Mouse (Mus musculus): ENCODE measurements around the gene Mov10. TPM values are rescaled to one million over a fixed set of nuclear protein-coding genes. Genes with fewer than 3 reads are reported as not detected.
A peak's percentile ranks its signal among the peaks of the same experiment; 100 is the strongest.

Mov10 gene
- polyA plus RNA-seq, 1 experiment from 2014 or later = 94.5 TPM

DNA sequence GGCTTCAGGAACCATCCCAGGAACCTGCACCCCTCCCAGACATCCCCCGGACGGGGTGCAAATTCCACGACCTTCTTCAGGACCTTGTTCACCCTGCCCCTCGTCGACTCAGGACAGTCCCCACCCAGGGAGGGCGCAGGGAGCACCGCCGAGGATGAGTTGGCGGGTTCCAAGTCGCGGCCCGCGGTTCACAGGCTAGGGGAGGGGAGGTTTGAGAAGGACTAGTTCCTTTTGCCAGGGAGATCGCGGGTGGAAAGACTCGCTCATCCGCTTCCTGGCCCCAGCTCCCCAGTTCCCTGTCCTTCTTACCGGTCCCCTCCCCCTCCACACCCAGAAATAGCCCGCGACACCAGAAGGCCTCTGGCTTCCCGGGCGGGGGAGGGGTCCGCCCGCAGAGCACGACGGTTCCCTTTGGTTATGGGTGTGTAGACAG lies 36.9 kb downstream of the Mov10 start, which contains the start of gene Fam19a3:
Gene Fam19a3 (minus strand): TSS at position 370 of the 433 bp plus-strand sequence.
- H3K4me3 ChIP-seq (ENCODE audit: low read depth, low read length) = peak within 1 kb of the TSS; percentile 48
- H3K4me2 ChIP-seq (ENCODE audit: low read length) = peak within 1 kb of the TSS; percentile 97
- no peak within 1 kb of the TSS for H3K27ac ChIP-seq (ENCODE audit: low read depth)
- peak; percentile 16; the same call in 1 of the 2 replicates for ATAC-seq (replicated peaks; ENCODE audit: low FRiP score, low TSS enrichment, low read depth)
- peak within 1 kb of the TSS; percentile 32 for H3K9ac ChIP-seq (ENCODE audit: low read length)
- DNase-seq (ENCODE audit: low spot score) = peak; percentile 71
- WGBS = under 1% methylated on average over 26 of the region's 26 CpGs
- H3K27me3 ChIP-seq (replicated peaks; ENCODE audit: control insufficient read depth, insufficient read depth, low read length) = peaks cover 72% of the 10 kb centered on the region
- peaks cover 19% of the 10 kb centered on the region; the same call in 1 of the 2 replicates for H3K4me1 ChIP-seq (replicated peaks; ENCODE audit: control insufficient read depth, insufficient read depth, low read length)
- no peaks in the 10 kb centered on the region for H3K36me3 ChIP-seq (ENCODE audit: control insufficient read depth, insufficient read depth, low read length)
- no peaks in the 10 kb centered on the region for H3K9me3 ChIP-seq (ENCODE audit: control insufficient read depth, low read length)

GRCm38 (mm10) chr3:104780561-104781420 lies 37.6 kb downstream of the Mov10 start, which contains the start of gene Ppm1j:
Ppm1j (plus strand) TSS chr3:104781056.
- Histone ChIP-seq H3K4me1 (replicated peaks; ENCODE audit: control insufficient read depth, insufficient read depth, low read length) (peaks cover 19% of the 10 kb centered on the region; the same call in 1 of the 2 replicates), H3K9me3 (ENCODE audit: control insufficient read depth, low read length) (no peaks in the 10 kb centered on the region), H3K36me3 (ENCODE audit: control insufficient read depth, insufficient read depth, low read length) (no peaks in the 10 kb centered on the region), H3K27me3 (replicated peaks; ENCODE audit: control insufficient read depth, insufficient read depth, low read length) (peaks cover 79% of the 10 kb centered on the region), H3K4me2 (ENCODE audit: low read length) (peak within 1 kb of the TSS; percentile 97), H3K27ac (ENCODE audit: low read depth) (no peak within 1 kb of the TSS), H3K4me3 (ENCODE audit: low read depth, low read length) (peak within 1 kb of the TSS; percentile 48), H3K9ac (ENCODE audit: low read length) (peak within 1 kb of the TSS; percentile 32)
- peak; percentile 90 for DNase-seq (ENCODE audit: low spot score)
- ATAC-seq (replicated peaks; ENCODE audit: low FRiP score, low TSS enrichment, low read depth) = peak; percentile 80
- WGBS = 1% methylated on average over 54 of the region's 56 CpGs

DNA sequence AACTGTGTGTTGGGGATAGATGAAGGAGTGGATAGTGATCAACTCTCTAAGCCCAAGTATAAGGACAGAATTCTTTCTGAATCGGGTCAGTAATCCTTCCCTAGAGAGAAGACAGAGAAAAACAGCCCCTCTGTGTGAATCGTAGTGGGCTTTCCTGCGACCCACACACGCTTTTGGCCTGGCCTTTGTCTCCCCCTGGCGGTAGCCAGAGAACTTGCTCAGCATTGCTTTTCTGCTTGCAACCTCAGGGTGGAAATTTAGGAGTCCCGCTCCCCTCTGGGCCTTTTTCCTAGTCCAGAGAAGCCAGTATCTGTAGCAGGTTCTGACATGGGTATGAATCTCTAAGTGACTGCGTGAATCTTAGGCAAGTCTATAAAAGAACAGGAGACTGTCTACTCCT lies 38.4 kb downstream of the Mov10 start:
- Histone ChIP-seq H3K4me1 (replicated peaks; ENCODE audit: control insufficient read depth, insufficient read depth, low read length) (peaks cover 19% of the 10 kb centered on the region; the same call in 1 of the 2 replicates), H3K9ac (ENCODE audit: low read length) (no peak overlapping the region), H3K27me3 (replicated peaks; ENCODE audit: control insufficient read depth, insufficient read depth, low read length) (peaks cover 82% of the 10 kb centered on the region), H3K9me3 (ENCODE audit: control insufficient read depth, low read length) (no peaks in the 10 kb centered on the region), H3K4me2 (ENCODE audit: low read length) (no peak overlapping the region), H3K4me3 (ENCODE audit: low read depth, low read length) (no peak overlapping the region), H3K27ac (ENCODE audit: low read depth) (no peak overlapping the region), H3K36me3 (ENCODE audit: control insufficient read depth, insufficient read depth, low read length) (no peaks in the 10 kb centered on the region)
- peak; percentile 87 for DNase-seq (ENCODE audit: low spot score)
- no peak for ATAC-seq (replicated peaks; ENCODE audit: low FRiP score, low TSS enrichment, low read depth)
- WGBS = 1% methylated on average over 7 of the region's 7 CpGs

GRCm38 (mm10) chr3:104777342-104777741 lies 41.0 kb downstream of the Mov10 start:
- peak overlapping the region; percentile 31 for H3K9ac ChIP-seq (ENCODE audit: low read length)
- DNase-seq (ENCODE audit: low spot score) (peak; percentile 75), ATAC-seq (replicated peaks; ENCODE audit: low FRiP score, low TSS enrichment, low read depth) (no peak)
- peak overlapping the region; percentile 54 for H3K4me2 ChIP-seq (ENCODE audit: low read length)
- H3K27me3 ChIP-seq (replicated peaks; ENCODE audit: control insufficient read depth, insufficient read depth, low read length) = peaks cover 65% of the 10 kb centered on the region
- H3K4me3 ChIP-seq (ENCODE audit: low read depth, low read length) = peak overlapping the region; percentile 31
- no peaks in the 10 kb centered on the region for H3K9me3 ChIP-seq (ENCODE audit: control insufficient read depth, low read length)
- no peak overlapping the region for H3K27ac ChIP-seq (ENCODE audit: low read depth)
- H3K36me3 ChIP-seq (ENCODE audit: control insufficient read depth, insufficient read depth, low read length) = no peaks in the 10 kb centered on the region
- under 1% methylated on average over 20 of the region's 20 CpGs for WGBS
- peaks cover 18% of the 10 kb centered on the region; the same call in 1 of the 2 replicates for H3K4me1 ChIP-seq (replicated peaks; ENCODE audit: control insufficient read depth, insufficient read depth, low read length)

DNA sequence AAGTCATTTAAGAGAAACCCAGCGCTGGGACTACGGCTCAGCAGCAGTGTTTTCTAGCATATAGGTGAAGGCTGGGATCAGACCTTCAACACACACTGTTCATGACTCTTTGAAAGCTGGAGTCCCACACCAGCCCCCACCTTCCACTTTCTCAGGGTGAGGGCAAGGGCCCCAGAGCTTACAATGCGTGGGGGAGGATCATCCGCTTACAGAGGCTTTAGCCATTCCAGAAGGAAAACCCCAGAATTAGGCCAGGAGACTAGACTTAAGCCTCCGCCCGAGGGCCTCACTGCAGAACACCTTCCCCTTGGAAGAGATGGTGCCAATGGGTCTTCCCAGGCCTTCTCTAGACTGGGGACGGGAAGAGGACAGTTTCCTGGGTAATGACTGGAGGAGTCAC lies 45.1 kb downstream of the Mov10 start:
- Histone ChIP-seq H3K27me3 (replicated peaks; ENCODE audit: control insufficient read depth, insufficient read depth, low read length) (peaks cover 28% of the 10 kb centered on the region), H3K4me1 (replicated peaks; ENCODE audit: control insufficient read depth, insufficient read depth, low read length) (no peaks in the 10 kb centered on the region), H3K9ac (ENCODE audit: low read length) (no peak overlapping the region), H3K36me3 (ENCODE audit: control insufficient read depth, insufficient read depth, low read length) (no peaks in the 10 kb centered on the region), H3K27ac (ENCODE audit: low read depth) (no peak overlapping the region), H3K4me2 (ENCODE audit: low read length) (no peak overlapping the region), H3K9me3 (ENCODE audit: control insufficient read depth, low read length) (no peaks in the 10 kb centered on the region), H3K4me3 (ENCODE audit: low read depth, low read length) (no peak overlapping the region)
- ATAC-seq (replicated peaks; ENCODE audit: low FRiP score, low TSS enrichment, low read depth) = no peak
- WGBS = 74% methylated on average over 7 of the region's 7 CpGs
- no peak for DNase-seq (ENCODE audit: low spot score)

DNA sequence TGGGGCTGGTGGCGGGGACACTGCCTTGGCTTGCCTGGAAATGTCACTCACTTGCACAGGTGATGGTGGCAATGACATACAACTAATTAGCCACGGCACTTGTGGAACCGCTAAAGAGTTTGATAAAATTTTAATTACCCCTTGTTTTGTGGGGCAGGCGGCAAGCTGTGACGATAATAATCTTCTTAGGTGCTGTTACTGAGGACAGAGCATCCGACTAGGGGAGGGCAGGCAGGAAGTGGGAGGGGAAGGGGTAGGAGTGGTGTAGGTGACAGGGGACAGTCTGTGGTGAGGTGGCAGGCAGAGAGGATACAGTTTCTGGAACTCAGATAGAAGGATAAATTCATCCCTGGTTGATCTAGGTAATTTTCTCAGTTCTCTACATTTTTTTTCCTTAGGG lies 46.9 kb downstream of the Mov10 start:
- Histone ChIP-seq H3K4me3 (ENCODE audit: low read depth, low read length) (no peak overlapping the region), H3K27me3 (replicated peaks; ENCODE audit: control insufficient read depth, insufficient read depth, low read length) (peaks cover 9% of the 10 kb centered on the region), H3K9me3 (ENCODE audit: control insufficient read depth, low read length) (no peaks in the 10 kb centered on the region), H3K4me1 (replicated peaks; ENCODE audit: control insufficient read depth, insufficient read depth, low read length) (no peaks in the 10 kb centered on the region), H3K9ac (ENCODE audit: low read length) (no peak overlapping the region), H3K4me2 (ENCODE audit: low read length) (no peak overlapping the region), H3K36me3 (ENCODE audit: control insufficient read depth, insufficient read depth, low read length) (no peaks in the 10 kb centered on the region), H3K27ac (ENCODE audit: low read depth) (no peak overlapping the region)
- 60% methylated on average over 6 of the region's 6 CpGs for WGBS
- no peak for ATAC-seq (replicated peaks; ENCODE audit: low FRiP score, low TSS enrichment, low read depth)
- DNase-seq (ENCODE audit: low spot score) = no peak

- no peak overlapping the region for H3K4me2 ChIP-seq (ENCODE audit: low read length)
- WGBS = 63% methylated on average over 3 of the region's 3 CpGs
- no peak for ATAC-seq (replicated peaks; ENCODE audit: low FRiP score, low TSS enrichment, low read depth)
- no peaks in the 10 kb centered on the region for H3K9me3 ChIP-seq (ENCODE audit: control insufficient read depth, low read length)
- no peaks in the 10 kb centered on the region for H3K36me3 ChIP-seq (ENCODE audit: control insufficient read depth, insufficient read depth, low read length)
- H3K27me3 ChIP-seq (replicated peaks; ENCODE audit: control insufficient read depth, insufficient read depth, low read length) = peaks cover 4% of the 10 kb centered on the region
- no peak overlapping the region for H3K27ac ChIP-seq (ENCODE audit: low read depth)
- no peak overlapping the region for H3K4me3 ChIP-seq (ENCODE audit: low read depth, low read length)
- DNase-seq (ENCODE audit: low spot score) = no peak
- no peak overlapping the region for H3K9ac ChIP-seq (ENCODE audit: low read length)
- H3K4me1 ChIP-seq (replicated peaks; ENCODE audit: control insufficient read depth, insufficient read depth, low read length) = no peaks in the 10 kb centered on the region
Measured at GRCm38 (mm10) chr3:104770918-104771317, 47.4 kb downstream of the Mov10 start.

DNA sequence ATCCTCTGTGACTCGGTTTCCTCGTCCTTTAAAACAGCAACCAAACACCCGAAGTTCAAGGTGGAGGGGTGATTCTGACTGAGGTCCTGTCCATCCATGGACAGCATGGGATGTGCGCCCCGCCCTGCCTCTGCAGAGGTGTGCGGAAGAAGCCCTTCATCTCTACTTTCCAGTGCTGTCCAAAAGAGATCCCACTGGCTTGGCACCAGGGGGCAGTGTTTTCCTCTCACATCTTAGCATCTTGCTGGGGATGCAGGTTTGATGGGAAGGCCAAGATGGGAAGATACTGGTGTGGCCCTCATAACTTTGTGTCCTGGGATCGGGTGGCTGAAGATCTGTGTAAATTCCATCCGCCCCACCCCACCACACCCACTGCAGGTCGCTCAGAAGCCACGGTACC lies 48.3 kb downstream of the Mov10 start:
- 59% methylated on average over 10 of the region's 10 CpGs for WGBS
- no peak for DNase-seq (ENCODE audit: low spot score)
- H3K4me1 ChIP-seq (replicated peaks; ENCODE audit: control insufficient read depth, insufficient read depth, low read length) = no peaks in the 10 kb centered on the region

More for the DNA sequence above, 48.3 kb downstream of the Mov10 start:
- no peak overlapping the region for H3K27ac ChIP-seq (ENCODE audit: low read depth)
- no peak for ATAC-seq (replicated peaks; ENCODE audit: low FRiP score, low TSS enrichment, low read depth)
- H3K9me3 ChIP-seq (ENCODE audit: control insufficient read depth, low read length) = no peaks in the 10 kb centered on the region
- H3K27me3 ChIP-seq (replicated peaks; ENCODE audit: control insufficient read depth, insufficient read depth, low read length) = no peaks in the 10 kb centered on the region
- H3K9ac ChIP-seq (ENCODE audit: low read length) = no peak overlapping the region
- H3K4me3 ChIP-seq (ENCODE audit: low read depth, low read length) = no peak overlapping the region
- H3K4me2 ChIP-seq (ENCODE audit: low read length) = no peak overlapping the region
- no peaks in the 10 kb centered on the region for H3K36me3 ChIP-seq (ENCODE audit: control insufficient read depth, insufficient read depth, low read length)
